Mouse (Mus musculus) lung, postnatal 10 days (tissue): ENCODE measurements around the gene Cap1.

Source experiments
- DNase-seq: peaks from one replicate; pipeline ENCODE4 v3.0.0; 2021

Cap1 gene

GRCm38 (mm10) chr4:122885768-122886578 lies at the start of gene Cap1:
Cap1 (minus strand) TSS chr4:122886056.
- peak; percentile 99 for DNase-seq

GRCm38 (mm10) chr4:122933857-122934256 lies 48.0 kb upstream of the Cap1 start:
- no peak for DNase-seq

GRCm38 (mm10) chr4:122933051-122933591 lies 47.3 kb upstream of the Cap1 start:
- DNase-seq: no peak

- no peak for DNase-seq
Observed at GRCm38 (mm10) chr4:122932239-122932978, 46.6 kb upstream of the Cap1 start.

- DNase-seq: no peak
Observed at GRCm38 (mm10) chr4:122930939-122931590, 45.2 kb upstream of the Cap1 start.

GRCm38 (mm10) chr4:122923392-122924344 lies 37.8 kb upstream of the Cap1 start:
- DNase-seq: no peak

GRCm38 (mm10) chr4:122922841-122923240 lies 37.0 kb upstream of the Cap1 start:
- no peak for DNase-seq

GRCm38 (mm10) chr4:122915985-122916384 lies 30.1 kb upstream of the Cap1 start:
- DNase-seq: no peak

GRCm38 (mm10) chr4:122914186-122914585 lies 28.3 kb upstream of the Cap1 start:
- no peak for DNase-seq

- no peak for DNase-seq
Observed at GRCm38 (mm10) chr4:122912613-122913012, 26.8 kb upstream of the Cap1 start.

- peak; percentile 11 for DNase-seq
Observed at GRCm38 (mm10) chr4:122910577-122910976, 24.7 kb upstream of the Cap1 start.

- no peak for DNase-seq
Observed at GRCm38 (mm10) chr4:122909572-122910189, 23.8 kb upstream of the Cap1 start.

- no peak for DNase-seq
Observed at GRCm38 (mm10) chr4:122905359-122905758, 19.5 kb upstream of the Cap1 start.

- no peak for DNase-seq
Observed at GRCm38 (mm10) chr4:122903709-122904108, 17.9 kb upstream of the Cap1 start.

GRCm38 (mm10) chr4:122902156-122902555 lies 16.3 kb upstream of the Cap1 start:
- DNase-seq: peak; percentile 55

GRCm38 (mm10) chr4:122898313-122898712 lies 12.5 kb upstream of the Cap1 start:
- peak; percentile 78 for DNase-seq

GRCm38 (mm10) chr4:122897750-122898149 lies 11.9 kb upstream of the Cap1 start:
- no peak for DNase-seq

GRCm38 (mm10) chr4:122892157-122892556 lies 6.3 kb upstream of the Cap1 start:
- DNase-seq: no peak

- no peak for DNase-seq
Observed at GRCm38 (mm10) chr4:122891597-122891996, 5.7 kb upstream of the Cap1 start.

GRCm38 (mm10) chr4:122890881-122891481 lies 5.1 kb upstream of the Cap1 start:
- DNase-seq: peak; percentile 79

- DNase-seq: no peak
Observed at GRCm38 (mm10) chr4:122887336-122887735, 1.5 kb upstream of the Cap1 start.
